Mouse (Mus musculus) intestine, embryonic 14.5 days (tissue): ENCODE results near the gene Mtr. TPM values are rescaled to one million over a fixed set of nuclear protein-coding genes. Genes with fewer than 3 reads are reported as not detected.

Source experiments
- ATAC-seq: fragments of 200-750 bp; cut with Nextera tagmentation; replicated peaks from 2 replicates; pipeline ENCODE4 v1.8.0; 2017; ENCODE audit warnings: low read depth, moderate number of reproducible peaks, moderate TSS enrichment, moderate library complexity; ENCODE audit not compliant: low FRiP score, low TSS enrichment
- DNase-seq: peaks from one replicate; pipeline ENCODE4 v3.0.0-alpha.2; 2018; ENCODE audit warnings: low spot score
- H3K27ac ChIP-seq: fragments of 300-500 bp; sonication (generic); 2 replicates; pipeline ENCODE4 v1.5.1; 2014; ENCODE audit warnings: low read depth, mild to moderate bottlenecking, control low read depth
- H3K27me3 ChIP-seq: fragments of 300-500 bp; sonication (generic); replicated peaks from 2 replicates; pipeline ENCODE4 v1.6.1; 2014; ENCODE audit warnings: low read length, control low read depth; ENCODE audit not compliant: control insufficient read depth, insufficient read depth
- H3K36me3 ChIP-seq: fragments of 300-500 bp; sonication (generic); 2 replicates; pipeline ENCODE4 v1.6.1; 2014; ENCODE audit warnings: low read length, control low read depth; ENCODE audit not compliant: control insufficient read depth, insufficient read depth
- H3K4me1 ChIP-seq: fragments of 300-500 bp; sonication (generic); replicated peaks from 2 replicates; pipeline ENCODE4 v1.6.1; 2014; ENCODE audit warnings: low read length, control low read depth, mixed read lengths; ENCODE audit not compliant: control insufficient read depth, insufficient read depth
- H3K4me2 ChIP-seq: fragments of 300-500 bp; sonication (generic); 2 replicates; pipeline ENCODE4 v1.6.1; 2014; ENCODE audit warnings: low read length
- H3K4me3 ChIP-seq: fragments of 300-500 bp; sonication (generic); 2 replicates; pipeline ENCODE4 v1.5.1; 2014; ENCODE audit warnings: low read depth, low read length, control low read depth, mixed read lengths
- H3K9ac ChIP-seq: fragments of 300-500 bp; sonication (generic); 2 replicates; pipeline ENCODE4 v1.6.1; 2014; ENCODE audit warnings: mild to moderate bottlenecking, low read length
- H3K9me3 ChIP-seq: fragments of 300-500 bp; sonication (generic); 2 replicates; pipeline ENCODE4 v1.6.1; 2016; ENCODE audit warnings: low read length, control low read depth; ENCODE audit not compliant: control insufficient read depth
- WGBS: fragments of 180-500 bp; shearing (Covaris S2); extraction: QIAGEN DNeasy Blood & Tissue Kit; methylation state at CpG from one replicate; pipeline ENCODE4 v1.1.7; 2014; 5-methylcytosine and 5-hydroxymethylcytosine counted together
- polyA plus RNA-seq: library from polyadenylated mRNA; unstranded; fragments of >200 nt; fragmentation: Nextera tagmentation; extraction: Ambion mirVana; gene quantifications from 2 replicates; pipeline ENCODE4 v1.2.1, GENCODE M21; 2014

Gene Mtr
- polyA plus RNA-seq, 1 experiment from 2014 or later = 15.2 TPM

DNA sequence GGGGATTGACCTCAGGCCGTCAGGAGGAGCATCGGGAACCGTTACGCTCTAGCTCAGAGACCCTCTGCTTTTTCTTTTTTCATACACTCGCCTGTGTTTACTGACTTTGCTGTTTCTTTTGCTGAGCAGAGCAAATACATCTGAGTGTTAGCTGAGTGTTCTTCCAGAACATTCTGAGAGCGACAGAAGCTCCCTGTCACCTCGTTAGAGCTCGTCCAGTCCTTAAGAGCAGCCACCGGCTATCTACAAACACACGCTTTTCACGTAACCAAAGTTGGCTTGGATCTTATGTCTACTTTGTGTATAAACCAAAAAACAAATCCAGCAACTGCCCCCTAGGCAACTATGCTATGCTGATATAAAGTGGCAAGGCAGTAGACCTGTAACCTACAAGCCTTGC, 26.6 kb upstream of the Mtr start:
- no peaks in the 10 kb centered on the region for H3K27me3 ChIP-seq
- H3K9ac ChIP-seq = no peak overlapping the region
- H3K36me3 ChIP-seq = no peaks in the 10 kb centered on the region
- H3K4me3 ChIP-seq = no peak overlapping the region
- no peaks in the 10 kb centered on the region for H3K4me1 ChIP-seq
- H3K9me3 ChIP-seq = no peaks in the 10 kb centered on the region
- 89% methylated on average over 11 of the region's 11 CpGs for WGBS
- H3K27ac ChIP-seq = no peak overlapping the region
- H3K4me2 ChIP-seq = no peak overlapping the region
- DNase-seq (no peak), ATAC-seq (no peak)

DNA sequence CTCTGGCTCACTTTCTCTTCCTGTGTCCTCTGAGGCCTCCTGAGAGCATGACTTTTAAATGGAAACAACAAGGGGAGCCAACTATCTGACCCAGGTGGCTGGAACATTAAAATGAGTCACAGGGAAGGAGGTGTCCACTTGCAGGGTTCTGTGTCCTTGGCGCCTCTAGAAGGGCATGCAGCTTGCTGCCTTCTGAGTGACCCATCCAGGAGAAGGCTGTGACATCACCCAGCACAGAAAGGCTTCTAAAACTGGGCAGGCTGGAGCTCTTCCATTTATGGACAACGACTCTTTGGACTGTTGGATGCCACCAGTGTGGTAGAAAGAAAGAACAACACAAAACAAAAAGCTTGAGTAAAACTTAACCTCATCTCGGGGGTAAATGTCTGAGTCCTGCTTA, 25.9 kb upstream of the Mtr start:
- ATAC-seq = no peak
- Histone ChIP-seq H3K27me3 (no peaks in the 10 kb centered on the region), H3K4me1 (no peaks in the 10 kb centered on the region), H3K4me2 (no peak overlapping the region), H3K27ac (no peak overlapping the region), H3K9me3 (no peaks in the 10 kb centered on the region), H3K36me3 (no peaks in the 10 kb centered on the region), H3K9ac (no peak overlapping the region), H3K4me3 (no peak overlapping the region)
- DNase-seq = no peak
- 87% methylated on average over 3 of the region's 3 CpGs for WGBS

DNA sequence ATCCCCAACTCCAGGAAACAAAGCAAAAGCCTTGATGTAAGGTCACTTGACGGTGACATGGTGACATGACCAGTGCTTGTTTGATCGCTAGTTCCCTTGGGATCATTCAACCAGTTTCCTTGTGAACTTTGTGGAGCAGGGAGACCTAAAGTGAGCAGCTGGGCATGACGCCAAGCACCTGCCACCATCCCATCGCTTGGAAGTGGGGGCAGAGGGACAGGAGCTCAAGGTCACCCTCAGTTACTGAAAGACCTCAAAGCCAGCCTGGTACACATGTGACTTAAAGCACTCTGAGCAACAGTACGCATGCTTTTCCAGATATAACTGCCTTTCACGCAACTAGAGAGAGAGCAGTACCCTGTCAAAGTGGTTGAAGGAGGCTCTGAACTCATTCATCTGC, 16.8 kb upstream of the Mtr start:
- Histone ChIP-seq H3K36me3 (no peaks in the 10 kb centered on the region), H3K9ac (no peak overlapping the region), H3K4me1 (no peaks in the 10 kb centered on the region), H3K9me3 (no peaks in the 10 kb centered on the region), H3K4me2 (no peak overlapping the region), H3K4me3 (no peak overlapping the region), H3K27ac (no peak overlapping the region), H3K27me3 (no peaks in the 10 kb centered on the region)
- ATAC-seq = no peak
- DNase-seq = no peak
- WGBS = 78% methylated on average over 6 of the region's 6 CpGs

DNA sequence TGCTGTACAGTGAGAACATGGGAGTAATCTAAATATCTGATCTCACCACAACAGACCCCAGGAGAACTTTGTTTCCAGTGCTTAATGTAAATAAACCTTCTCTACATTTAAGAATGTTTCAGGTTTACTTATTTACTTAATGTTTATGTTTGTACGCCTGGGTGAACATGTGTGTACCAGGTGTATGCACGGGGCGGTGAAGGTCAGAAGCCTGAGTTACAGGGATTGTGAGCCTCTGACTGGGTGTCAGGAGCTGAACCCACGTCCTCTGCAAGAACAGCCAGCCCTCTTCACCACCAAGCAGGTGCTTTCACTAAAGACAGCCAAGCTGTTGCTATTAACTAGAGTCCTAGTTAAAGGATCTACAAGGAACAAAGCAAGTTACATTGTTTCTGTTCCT, 16.3 kb upstream of the Mtr start:
- Histone ChIP-seq H3K27ac (no peak overlapping the region), H3K9ac (no peak overlapping the region), H3K4me3 (no peak overlapping the region), H3K4me1 (no peaks in the 10 kb centered on the region), H3K27me3 (no peaks in the 10 kb centered on the region), H3K4me2 (no peak overlapping the region), H3K36me3 (no peaks in the 10 kb centered on the region), H3K9me3 (no peaks in the 10 kb centered on the region)
- DNase-seq = no peak
- WGBS = 77% methylated on average over 4 of the region's 4 CpGs
- no peak for ATAC-seq

DNA sequence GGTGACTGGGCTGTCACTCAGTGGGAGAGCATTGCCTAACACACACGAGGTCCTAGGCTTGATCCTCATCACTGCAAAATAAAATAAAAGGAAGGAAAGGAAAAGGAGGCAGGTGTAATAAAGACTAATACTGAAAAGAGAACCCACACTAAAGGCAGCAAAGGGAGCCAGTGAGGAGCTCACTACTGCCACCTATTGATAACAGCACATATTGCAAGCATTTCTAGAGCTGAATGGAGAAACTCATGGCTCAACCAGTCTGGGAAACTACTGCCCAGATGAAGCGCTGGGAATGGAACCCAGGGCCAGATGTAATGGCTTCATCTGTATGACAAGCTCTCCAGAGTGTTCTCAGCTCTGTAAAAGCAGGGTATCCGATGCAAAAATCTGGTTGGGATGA, 15.0 kb upstream of the Mtr start:
- H3K9me3 ChIP-seq = no peaks in the 10 kb centered on the region
- H3K27ac ChIP-seq = no peak overlapping the region
- ATAC-seq (no peak), DNase-seq (no peak)
- no peak overlapping the region for H3K9ac ChIP-seq
- H3K4me3 ChIP-seq = no peak overlapping the region
- 57% methylated on average over 3 of the region's 3 CpGs for WGBS
- H3K4me1 ChIP-seq = no peaks in the 10 kb centered on the region
- H3K4me2 ChIP-seq = no peak overlapping the region
- H3K27me3 ChIP-seq = no peaks in the 10 kb centered on the region
- no peaks in the 10 kb centered on the region for H3K36me3 ChIP-seq

DNA sequence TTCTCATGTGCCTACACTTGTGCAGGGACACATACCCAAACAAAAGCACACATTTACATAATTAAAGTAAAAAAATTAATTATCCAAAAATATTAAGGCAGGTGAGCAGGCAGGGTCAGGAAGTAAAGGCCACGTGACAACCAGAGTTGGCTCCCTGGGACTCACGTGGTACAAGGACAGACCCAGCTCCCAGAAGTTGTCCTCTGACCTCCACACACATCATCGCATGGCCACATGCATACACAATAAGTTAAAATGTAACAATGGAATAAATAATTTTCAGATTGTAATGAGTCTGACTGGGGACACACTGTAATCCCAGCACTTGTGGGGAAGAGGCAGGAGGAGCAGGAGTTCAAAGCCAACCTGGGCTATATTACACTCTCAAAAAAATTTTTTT, 10.1 kb upstream of the Mtr start:
- no peak overlapping the region for H3K4me3 ChIP-seq
- H3K27me3 ChIP-seq = no peaks in the 10 kb centered on the region
- 92% methylated on average over 3 of the region's 3 CpGs for WGBS
- DNase-seq (no peak), ATAC-seq (no peak)
- no peaks in the 10 kb centered on the region for H3K4me1 ChIP-seq
- no peaks in the 10 kb centered on the region for H3K36me3 ChIP-seq
- no peak overlapping the region for H3K9ac ChIP-seq
- no peak overlapping the region for H3K4me2 ChIP-seq
- H3K9me3 ChIP-seq = no peaks in the 10 kb centered on the region
- H3K27ac ChIP-seq = no peak overlapping the region

DNA sequence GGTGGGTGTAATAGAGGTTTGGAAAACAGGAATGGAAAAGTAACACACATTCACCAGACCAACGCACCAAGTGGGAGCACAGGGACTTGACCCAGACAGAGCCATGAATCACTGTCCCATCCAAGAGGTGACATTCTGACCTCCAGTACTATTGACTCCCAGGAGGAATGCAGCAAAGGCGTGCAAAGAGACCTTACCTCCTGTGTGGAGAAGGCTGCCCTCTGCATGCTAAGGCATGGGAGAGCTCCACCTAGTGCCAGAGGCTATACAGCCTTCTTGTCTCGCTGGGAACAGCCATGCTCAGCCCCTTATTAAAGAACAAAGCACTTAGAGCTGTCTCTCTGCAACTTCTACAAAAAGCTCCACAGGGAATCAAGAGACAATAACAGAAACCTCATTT, 9.2 kb upstream of the Mtr start:
- Histone ChIP-seq H3K4me2 (no peak overlapping the region), H3K36me3 (no peaks in the 10 kb centered on the region), H3K9me3 (no peaks in the 10 kb centered on the region), H3K4me3 (no peak overlapping the region), H3K9ac (no peak overlapping the region), H3K4me1 (no peaks in the 10 kb centered on the region), H3K27me3 (no peaks in the 10 kb centered on the region), H3K27ac (no peak overlapping the region)
- 45% methylated on average over 3 of the region's 3 CpGs for WGBS
- no peak for ATAC-seq
- DNase-seq = no peak

DNA sequence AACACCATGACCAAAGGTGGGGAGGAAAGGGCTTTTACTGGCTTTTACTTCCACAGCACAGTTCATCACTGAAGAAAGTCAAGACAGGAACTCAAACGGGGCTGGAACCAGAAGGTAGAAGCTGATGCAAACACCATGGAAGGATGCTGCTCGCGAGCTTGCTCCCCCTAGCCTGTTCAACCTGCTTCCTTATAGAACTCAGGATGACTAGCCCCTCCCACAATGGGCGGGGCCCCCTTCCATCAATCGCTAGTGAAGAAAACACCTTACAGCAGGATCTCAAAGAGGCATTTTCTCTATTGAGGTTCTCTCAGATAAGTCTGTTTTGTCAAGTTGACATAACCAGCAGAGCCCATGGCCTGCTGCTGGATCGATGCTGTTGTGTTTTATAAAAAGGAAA, 6.1 kb upstream of the Mtr start:
- WGBS = 73% methylated on average over 6 of the region's 6 CpGs
- no peak overlapping the region for H3K4me3 ChIP-seq
- H3K4me1 ChIP-seq = no peaks in the 10 kb centered on the region
- no peaks in the 10 kb centered on the region for H3K36me3 ChIP-seq
- no peaks in the 10 kb centered on the region for H3K27me3 ChIP-seq
- peaks cover 2% of the 10 kb centered on the region; the same call in 1 of the 2 replicates for H3K9me3 ChIP-seq
- no peak overlapping the region for H3K4me2 ChIP-seq
- DNase-seq (no peak), ATAC-seq (no peak)
- no peak overlapping the region for H3K9ac ChIP-seq
- H3K27ac ChIP-seq = no peak overlapping the region

DNA sequence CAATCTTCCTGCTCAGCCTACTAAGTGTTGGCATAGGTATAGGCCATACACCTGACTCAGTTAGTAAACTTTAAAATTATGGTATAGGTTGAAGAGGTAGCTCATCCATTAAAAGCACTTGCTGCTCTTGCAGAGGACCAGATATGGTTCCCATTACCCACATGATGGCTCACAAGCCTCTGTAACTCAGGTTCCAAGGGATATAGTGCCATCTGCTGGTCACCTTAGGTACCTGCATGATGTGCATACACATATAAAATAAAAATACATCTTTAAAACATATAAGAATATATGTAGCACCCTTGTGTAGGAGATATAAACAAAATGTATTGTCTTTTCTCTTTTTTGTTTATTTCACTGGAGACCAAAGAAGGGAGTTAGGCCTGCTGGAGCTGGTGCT, 3.6 kb upstream of the Mtr start:
- no peak for DNase-seq
- peaks cover 2% of the 10 kb centered on the region for H3K4me1 ChIP-seq
- H3K36me3 ChIP-seq = no peaks in the 10 kb centered on the region
- no peak overlapping the region for H3K27ac ChIP-seq
- no peak for ATAC-seq
- H3K4me2 ChIP-seq = no peak overlapping the region
- no peak overlapping the region for H3K4me3 ChIP-seq
- peaks cover 2% of the 10 kb centered on the region; the same call in 1 of the 2 replicates for H3K9me3 ChIP-seq
- no peak overlapping the region for H3K9ac ChIP-seq
- no peaks in the 10 kb centered on the region for H3K27me3 ChIP-seq
